Mouse (Mus musculus) MEL (cell line): ENCODE results near the gene Adam19. TPM values are rescaled to one million over a fixed set of nuclear protein-coding genes. Genes with fewer than 3 reads are reported as not detected.

Experiments used
- DNase-seq: peaks from one replicate; pipeline ENCODE4 v3.0.0; 2011; ENCODE audit warnings: low read depth, low spot score
- H3K27ac ChIP-seq: 2 replicates; pipeline ENCODE4 v1.5.1; 2012; ENCODE audit warnings: low read depth, mild to moderate bottlenecking, control low read depth, low read length, moderate library complexity; ENCODE audit not compliant: control insufficient read depth
- H3K27me3 ChIP-seq, 2 experiments: fragments of 150-350 bp in 1 of 2; sonication (generic) in 1 of 2; 2 replicates each; pipeline ENCODE4 v1.6.1; 2012; ENCODE audit warnings: low read length in 2 of 2, mild to moderate bottlenecking in 2 of 2, improper control_type of control experiment in 1 of 2, moderate library complexity in 1 of 2; ENCODE audit not compliant: insufficient read depth in 2 of 2, control insufficient read depth in 1 of 2
- H3K36me3 ChIP-seq, 2 experiments: 2 replicates each; pipeline ENCODE4 v1.6.1; 2012 to 2014; ENCODE audit warnings: low read length in 2 of 2, improper control_type of control experiment in 1 of 2, inconsistent platforms in 1 of 2, mild to moderate bottlenecking in 1 of 2; ENCODE audit not compliant: insufficient read depth in 2 of 2, control insufficient read depth in 1 of 2
- H3K4me1 ChIP-seq, 2 experiments: fragments of 150-350 bp in 1 of 2; sonication (generic) in 1 of 2; 2 replicates each; pipeline ENCODE4 v1.6.1; 2012; ENCODE audit warnings: low read length in 2 of 2, improper control_type of control experiment in 1 of 2, mild to moderate bottlenecking in 1 of 2; ENCODE audit not compliant: insufficient read depth in 2 of 2, control insufficient read depth in 1 of 2
- H3K4me3 ChIP-seq, 2 experiments: fragments of 150-350 bp in 1 of 2; sonication (generic) in 1 of 2; 2 replicates each; pipeline ENCODE4 v1.5.1; 2012; ENCODE audit warnings: low read depth in 2 of 2, low read length in 2 of 2, mild to moderate bottlenecking in 2 of 2, moderate library complexity in 2 of 2, control low read depth in 1 of 2, improper control_type of control experiment in 1 of 2; ENCODE audit not compliant: control insufficient read depth in 1 of 2, insufficient read depth in 1 of 2
- H3K79me2 ChIP-seq: 2 replicates; pipeline ENCODE4 v1.6.1; 2012; ENCODE audit warnings: mild to moderate bottlenecking, low read length, moderate library complexity; ENCODE audit not compliant: control insufficient read depth, poor library complexity, insufficient read depth
- H3K9ac ChIP-seq: 2 replicates; pipeline ENCODE4 v1.6.1; 2012; ENCODE audit warnings: low read depth, mild to moderate bottlenecking, control low read depth, low read length, moderate library complexity; ENCODE audit not compliant: control insufficient read depth, poor library complexity, severe bottlenecking
- H3K9me3 ChIP-seq: fragments of 150-350 bp; sonication (generic); replicated peaks from 2 replicates; pipeline ENCODE4 v1.6.1; 2012; ENCODE audit warnings: mild to moderate bottlenecking, low read length, improper control_type of control experiment, moderate library complexity; ENCODE audit not compliant: insufficient read depth
- CHD1 ChIP-seq: IDR thresholded peaks from 2 replicates; pipeline ENCODE4 v1.6.1; 2012; ENCODE audit warnings: low read depth, mild to moderate bottlenecking, inconsistent platforms, low read length, improper control_type of control experiment
- EP300 ChIP-seq, 2 experiments: IDR thresholded peaks; 2 replicates each; pipeline ENCODE4 v1.6.1; 2011; ENCODE audit warnings: improper control_type of control experiment in 2 of 2, low read length in 2 of 2, low read depth in 1 of 2, mild to moderate bottlenecking in 1 of 2
- GABPA ChIP-seq: IDR thresholded peaks from 2 replicates; pipeline ENCODE4 v1.6.1; 2012; ENCODE audit warnings: low read depth, mild to moderate bottlenecking, inconsistent platforms, low read length, improper control_type of control experiment, moderate library complexity
- HCFC1 ChIP-seq: IDR thresholded peaks from 2 replicates; pipeline ENCODE4 v1.6.1; 2012; ENCODE audit warnings: low read depth, mild to moderate bottlenecking, inconsistent platforms, low read length, improper control_type of control experiment, moderate library complexity
- JUND ChIP-seq: IDR thresholded peaks from 2 replicates; pipeline ENCODE4 v1.6.1; 2011; ENCODE audit warnings: low read depth, mild to moderate bottlenecking, improper control_type of control experiment, low read length
- KAT2A ChIP-seq: conservative IDR thresholded peaks from 2 replicates; pipeline ENCODE4 v1.6.1; 2012; ENCODE audit warnings: low read depth, low read length, improper control_type of control experiment, inconsistent platforms
- MAZ ChIP-seq: IDR thresholded peaks from 2 replicates; pipeline ENCODE4 v1.6.1; 2012; ENCODE audit warnings: low read depth, mild to moderate bottlenecking, inconsistent platforms, low read length, improper control_type of control experiment
- MXI1 ChIP-seq: IDR thresholded peaks from 2 replicates; pipeline ENCODE4 v1.6.1; 2011; ENCODE audit warnings: mild to moderate bottlenecking, low read depth, low read length, improper control_type of control experiment
- MYC ChIP-seq: IDR thresholded peaks from 2 replicates; pipeline ENCODE4 v1.6.1; 2011; ENCODE audit warnings: low read depth, mild to moderate bottlenecking, low read length, improper control_type of control experiment, moderate library complexity
- NRF1 ChIP-seq: IDR thresholded peaks from 2 replicates; pipeline ENCODE4 v1.6.1; 2014; ENCODE audit warnings: low read depth, mild to moderate bottlenecking, inconsistent platforms, low read length, improper control_type of control experiment, moderate library complexity; ENCODE audit not compliant: poor library complexity, insufficient read depth, severe bottlenecking
- POLR2AphosphoS2 ChIP-seq: IDR thresholded peaks from 2 replicates; pipeline ENCODE4 v1.6.1; 2011; ENCODE audit warnings: low read length, improper control_type of control experiment
- RAD21 ChIP-seq: IDR thresholded peaks from 2 replicates; pipeline ENCODE4 v1.6.1; 2011; ENCODE audit warnings: mild to moderate bottlenecking, low read depth, low read length, improper control_type of control experiment
- SIN3A ChIP-seq: IDR thresholded peaks from 2 replicates; pipeline ENCODE4 v1.6.1; 2012; ENCODE audit warnings: low read length, improper control_type of control experiment, inconsistent platforms
- TBP ChIP-seq: IDR thresholded peaks from 2 replicates; pipeline ENCODE4 v1.8.0; 2011; ENCODE audit warnings: low read depth, low read length, improper control_type of control experiment
- UBTF ChIP-seq: IDR thresholded peaks from 2 replicates; pipeline ENCODE4 v1.6.1; 2012; ENCODE audit warnings: low read depth, mild to moderate bottlenecking, inconsistent platforms, low read length, improper control_type of control experiment, moderate library complexity, borderline replicate concordance; ENCODE audit not compliant: insufficient read depth
- USF2 ChIP-seq, 2 experiments: IDR thresholded peaks; 2 replicates each; pipeline ENCODE4 v1.6.1; 2011 to 2012; ENCODE audit warnings: improper control_type of control experiment in 2 of 2, low read length in 2 of 2, borderline replicate concordance in 1 of 2, inconsistent platforms in 1 of 2, low read depth in 1 of 2, mild to moderate bottlenecking in 1 of 2; ENCODE audit not compliant: insufficient read depth in 1 of 2
- polyA plus RNA-seq, 2 experiments: library from polyadenylated mRNA; stranded (reverse) in 1 of 2; unstranded in 1 of 2; fragments of >175 nt in 1 of 2; fragments of >200 nt in 1 of 2; gene quantifications; 2 replicates each; pipeline versions ENCODE4 v1.2.1 to v1.2.4; 2012; ENCODE audit warnings: low replicate concordance in 2 of 2, low read depth in 1 of 2; ENCODE audit not compliant: insufficient read length in 2 of 2, insufficient read depth in 1 of 2, missing spikeins in 1 of 2
- total RNA-seq: library from RNA; depleted of rRNA; stranded (reverse); fragments of 300-350 nt; gene quantifications from 2 replicates; pipeline ENCODE4 v1.2.3, GENCODE M21; 2012

Adam19 gene
- total and polyA plus RNA-seq, 3 experiments = 0.12 to 0.19 TPM; not detected in 1

DNA sequence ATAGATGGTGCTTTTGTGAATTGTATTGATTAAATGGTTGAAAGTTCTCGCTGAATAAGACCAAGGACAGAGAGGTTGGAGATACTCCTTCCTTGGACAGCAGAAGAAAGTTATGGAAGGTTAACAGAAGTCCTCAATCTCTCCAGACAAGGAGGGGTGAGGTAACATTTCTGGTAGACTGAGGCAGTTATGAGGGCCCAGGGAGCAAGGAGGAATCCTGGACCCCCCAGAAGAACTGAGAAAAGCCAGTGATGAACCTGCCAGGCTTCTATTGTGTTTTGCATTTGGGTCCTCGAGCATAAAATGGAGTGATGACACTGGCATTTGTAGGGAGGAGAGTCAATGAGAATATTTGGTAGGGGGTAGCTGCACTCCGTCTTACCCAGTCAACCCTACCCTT, 129.2 kb downstream of the Adam19 start:
- Histone ChIP-seq H3K9me3 (no peaks in the 10 kb centered on the region), H3K27me3 (peaks cover 0 to 7% of the 10 kb centered on the region in 2 experiments; a peak in 3 of 4 replicates), H3K36me3 (no peaks in the 10 kb centered on the region), H3K4me3 (no peak overlapping the region), H3K27ac (no peak overlapping the region), H3K9ac (no peak overlapping the region), H3K79me2 (no peaks in the 10 kb centered on the region), H3K4me1 (no peaks in the 10 kb centered on the region)
- TF ChIP-seq MAZ (no peak), CHD1 (no peak), MXI1 (no peak), NRF1 (no peak), POLR2AphosphoS2 (no peak), GABPA (no peak), TBP (no peak), KAT2A (no peak)
- DNase-seq = no peak

DNA sequence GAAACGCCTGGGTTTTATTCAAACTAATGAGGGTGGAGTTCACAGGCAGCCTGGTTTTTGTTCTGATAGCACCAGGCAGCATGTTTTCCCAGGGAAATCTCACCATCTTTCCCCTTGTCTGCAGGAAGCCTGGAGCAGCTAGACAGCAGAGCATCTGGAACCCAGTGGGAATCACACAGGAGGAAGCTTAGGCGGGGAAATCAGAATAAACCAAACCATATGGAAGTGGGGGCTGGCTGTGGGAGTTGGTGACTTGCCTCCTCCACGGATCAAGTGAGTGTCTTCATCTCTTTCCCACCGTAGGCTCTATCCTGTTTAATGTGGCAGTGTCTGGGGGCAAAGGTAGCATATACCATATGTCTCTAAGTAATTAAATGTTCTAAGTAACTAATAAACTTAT, 129.7 kb downstream of the Adam19 start:
- H3K36me3 ChIP-seq = no peaks in the 10 kb centered on the region
- no peaks in the 10 kb centered on the region for H3K4me1 ChIP-seq
- H3K9ac ChIP-seq = no peak overlapping the region
- H3K79me2 ChIP-seq = no peaks in the 10 kb centered on the region
- no peaks in the 10 kb centered on the region for H3K9me3 ChIP-seq
- H3K27ac ChIP-seq = no peak overlapping the region
- peaks cover 0 to 7% of the 10 kb centered on the region in 2 experiments; a peak in 3 of 4 replicates for H3K27me3 ChIP-seq
- H3K4me3 ChIP-seq = no peak overlapping the region
- TF ChIP-seq EP300 (IDR thresholded peaks at IDR 0.05; ENCODE audit: low read depth in 1 of 2, low read length in 2 of 2) (no peak), USF2 (IDR thresholded peaks at IDR 0.05; ENCODE audit: borderline replicate concordance in 1 of 2, insufficient read depth in 1 of 2, low read depth in 1 of 2, low read length in 2 of 2) (no peak), JUND (no peak), TBP (no peak), KAT2A (no peak), NRF1 (no peak), MYC (no peak), POLR2AphosphoS2 (no peak), UBTF (no peak), SIN3A (no peak), HCFC1 (no peak), RAD21 (no peak)
- no peak for DNase-seq
